Mouse (Mus musculus) ES-E14 (cell line): Measurements from ENCODE around the gene Guk1.

ENCODE experiments used
- CHD2 ChIP-seq: IDR thresholded peaks from 2 replicates; pipeline ENCODE4 v1.6.1; 2014; ENCODE audit warnings: mild to moderate bottlenecking, low read depth, low read length, inconsistent platforms
- MAFK ChIP-seq: IDR thresholded peaks from 2 replicates; pipeline ENCODE4 v1.6.1; 2014; ENCODE audit warnings: mild to moderate bottlenecking, low read depth, low read length, inconsistent platforms; ENCODE audit not compliant: insufficient read depth
- ZC3H11A ChIP-seq: IDR thresholded peaks from 2 replicates; pipeline ENCODE4 v1.6.1; 2012; ENCODE audit warnings: low read depth, mild to moderate bottlenecking, inconsistent platforms, low read length, borderline replicate concordance
- ZNF384 ChIP-seq: IDR thresholded peaks from 2 replicates; pipeline ENCODE4 v1.6.1; 2012; ENCODE audit warnings: low read depth, low read length, inconsistent platforms

DNA sequence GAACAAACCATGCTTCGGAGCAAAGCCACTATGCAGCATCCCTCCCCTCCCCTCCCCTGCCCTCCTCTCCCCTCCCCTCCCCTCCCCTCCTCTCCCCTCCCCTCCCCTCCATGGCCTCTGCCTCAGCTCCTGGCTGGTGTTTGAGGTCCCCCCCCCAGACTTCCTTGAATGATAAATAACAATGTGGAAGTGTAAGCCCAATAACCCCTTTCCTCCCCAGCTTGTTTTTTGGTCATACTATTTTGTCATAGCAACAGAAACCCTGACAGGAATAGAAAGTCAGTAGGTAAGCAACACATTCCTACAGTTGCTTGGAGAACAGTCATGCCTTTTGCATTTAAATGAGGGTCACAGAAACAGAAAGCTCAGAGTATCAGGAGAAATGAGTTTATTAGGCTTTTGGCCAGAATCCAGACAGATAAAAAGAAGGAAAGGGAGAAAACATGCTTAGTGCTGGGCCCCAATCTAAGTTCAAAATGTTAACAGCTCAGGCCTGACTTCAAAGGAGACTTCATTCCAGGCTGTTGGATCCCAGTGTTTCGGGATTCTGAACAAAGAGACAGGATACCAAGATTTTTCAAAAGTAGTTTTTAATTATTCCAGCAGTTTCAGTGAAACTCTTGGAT lies 26.3 kb downstream of the Guk1 start:
- TF ChIP-seq MAFK (no peak), CHD2 (no peak), ZNF384 (no peak), ZC3H11A (no peak)
